Mouse (Mus musculus) bone marrow macrophage, adult 2 months (primary cell): ENCODE data around the gene Tent5c.

Experiments
- CTCF ChIP-seq: IDR thresholded peaks from 2 replicates; pipeline ENCODE4 v1.5.1; 2012; ENCODE audit warnings: low read depth, mild to moderate bottlenecking, low read length, moderate library complexity
- POLR2A ChIP-seq: IDR thresholded peaks from 2 replicates; pipeline ENCODE4 v1.6.1; 2012; ENCODE audit warnings: mild to moderate bottlenecking, low read depth, low read length, borderline replicate concordance

GRCm38 (mm10) chr3:100533429-100533828 is 44.3 kb upstream of the Tent5c start:
- TF ChIP-seq POLR2A (no peak), CTCF (no peak)
